Mouse (Mus musculus): ENCODE results near the gene Gm13420. TPM values are rescaled to one million over a fixed set of nuclear protein-coding genes. Genes with fewer than 3 reads are reported as not detected.

Gene Gm13420
- polyA plus RNA-seq (2014; fragmentation: Illumina TruSeq; extraction: RNeasy Lipid Tissue Mini Kit (QIAGEN cat#74804); ENCODE audit: low read depth, low replicate concordance), result not detected

GRCm38 (mm10) chr2:29751497-29751896 lies at the start of gene Gm13420:
TSS of gene Gm13420 (minus strand) at chr2:29751685.

GRCm38 (mm10) chr2:29787937-29788681 lies 36.6 kb upstream of the Gm13420 start, which contains the start of gene Trub2:
TSS of gene Trub2 (minus strand) at chr2:29788502.

GRCm38 (mm10) chr2:29787104-29787917 lies 35.8 kb upstream of the Gm13420 start, which contains the start of gene Coq4:
TSS of gene Coq4 (plus strand) at chr2:29787493.

Other genes with a start within 250 kb of the Gm13420 start
- gene Rapgef1, start 132.0 kb downstream of the Gm13420 start, polyA plus RNA-seq (2014; fragmentation: Illumina TruSeq; extraction: RNeasy Lipid Tissue Mini Kit (QIAGEN cat#74804); ENCODE audit: low read depth, low replicate concordance), result 2.9 TPM
- gene Gm13547, start 7.6 kb upstream of the Gm13420 start, polyA plus RNA-seq (2014; fragmentation: Illumina TruSeq; extraction: RNeasy Lipid Tissue Mini Kit (QIAGEN cat#74804); ENCODE audit: low read depth, low replicate concordance), result not detected
- 2.3 TPM for gene Coq4, start 35.8 kb upstream of the Gm13420 start, polyA plus RNA-seq (2014; fragmentation: Illumina TruSeq; extraction: RNeasy Lipid Tissue Mini Kit (QIAGEN cat#74804); ENCODE audit: low read depth, low replicate concordance)
- 3.9 TPM for gene Trub2, start 36.8 kb upstream of the Gm13420 start, polyA plus RNA-seq (2014; fragmentation: Illumina TruSeq; extraction: RNeasy Lipid Tissue Mini Kit (QIAGEN cat#74804); ENCODE audit: low read depth, low replicate concordance)
- gene Slc27a4, start 50.9 kb upstream of the Gm13420 start, polyA plus RNA-seq (2014; fragmentation: Illumina TruSeq; extraction: RNeasy Lipid Tissue Mini Kit (QIAGEN cat#74804); ENCODE audit: low read depth, low replicate concordance), result 1.5 TPM
- 4.6 TPM for gene Urm1, start 68.4 kb upstream of the Gm13420 start, polyA plus RNA-seq (2014; fragmentation: Illumina TruSeq; extraction: RNeasy Lipid Tissue Mini Kit (QIAGEN cat#74804); ENCODE audit: low read depth, low replicate concordance)
- gene Cercam, start 117.5 kb upstream of the Gm13420 start, polyA plus RNA-seq (2014; fragmentation: Illumina TruSeq; extraction: RNeasy Lipid Tissue Mini Kit (QIAGEN cat#74804); ENCODE audit: low read depth, low replicate concordance), result 1.7 TPM
- gene Odf2, start 137.5 kb upstream of the Gm13420 start, polyA plus RNA-seq (2014; fragmentation: Illumina TruSeq; extraction: RNeasy Lipid Tissue Mini Kit (QIAGEN cat#74804); ENCODE audit: low read depth, low replicate concordance), result 7.6 TPM
- 12.5 TPM for gene Gle1, start 183.7 kb upstream of the Gm13420 start, polyA plus RNA-seq (2014; fragmentation: Illumina TruSeq; extraction: RNeasy Lipid Tissue Mini Kit (QIAGEN cat#74804); ENCODE audit: low read depth, low replicate concordance)
- gene Sptan1, start 213.9 kb upstream of the Gm13420 start, polyA plus RNA-seq (2014; fragmentation: Illumina TruSeq; extraction: RNeasy Lipid Tissue Mini Kit (QIAGEN cat#74804); ENCODE audit: low read depth, low replicate concordance), result 48.6 TPM

All from sigmoid colon, adult 10 weeks (tissue).